Mouse (Mus musculus) thymus, adult 2 months (tissue): ENCODE results near the gene Svop. TPM values are rescaled to one million over a fixed set of nuclear protein-coding genes. Genes with fewer than 3 reads are reported as not detected.

Source experiments
- DNase-seq: peaks from one replicate; pipeline ENCODE4 v3.0.0; 2021
- H3K27ac ChIP-seq: fragments of 200-500 bp; 2 replicates; pipeline ENCODE4 v1.5.1; 2012; ENCODE audit warnings: low read length, control low read depth; ENCODE audit not compliant: control insufficient read depth, insufficient read depth
- H3K27me3 ChIP-seq: fragments of 200-500 bp; 2 replicates; pipeline ENCODE4 v1.6.1; 2012; ENCODE audit warnings: mild to moderate bottlenecking, low read length, moderate library complexity, mixed read lengths; ENCODE audit not compliant: control insufficient read depth, insufficient read depth
- H3K36me3 ChIP-seq: fragments of 200-500 bp; 2 replicates; pipeline ENCODE4 v1.6.1; 2012; ENCODE audit warnings: mild to moderate bottlenecking, low read length, moderate library complexity; ENCODE audit not compliant: control insufficient read depth, insufficient read depth
- H3K4me1 ChIP-seq: fragments of 200-500 bp; replicated peaks from 2 replicates; pipeline ENCODE4 v1.6.1; 2012; ENCODE audit warnings: low read length; ENCODE audit not compliant: control insufficient read depth, insufficient read depth
- H3K4me3 ChIP-seq: fragments of 200-500 bp; 2 replicates; pipeline ENCODE4 v1.5.1; 2012; ENCODE audit warnings: mild to moderate bottlenecking, low read length, control low read depth, moderate library complexity; ENCODE audit not compliant: control insufficient read depth, insufficient read depth
- CTCF ChIP-seq: fragments of 200-500 bp; IDR thresholded peaks from 2 replicates; pipeline ENCODE4 v1.5.1; 2012; ENCODE audit warnings: mild to moderate bottlenecking, control low read depth, low read length, moderate library complexity, borderline replicate concordance; ENCODE audit not compliant: control insufficient read depth, poor library complexity, insufficient read depth; ENCODE audit errors: extremely low read depth
- POLR2A ChIP-seq: fragments of 200-500 bp; IDR thresholded peaks from 2 replicates; pipeline ENCODE4 v1.6.1; 2012; ENCODE audit warnings: mild to moderate bottlenecking, low read length, control low read depth, moderate library complexity; ENCODE audit not compliant: control insufficient read depth, poor library complexity, insufficient read depth; ENCODE audit errors: extremely low read depth
- WGBS: fragments of 180-500 bp; shearing (Covaris S2); methylation state at CpG from one replicate; pipeline ENCODE4 v1.1.7; 2018; 5-methylcytosine and 5-hydroxymethylcytosine counted together
- polyA plus RNA-seq: library from polyadenylated mRNA; depleted of rRNA; stranded (reverse); fragments of >200 nt; gene quantifications from 2 replicates; pipeline ENCODE4 v1.2.3, GENCODE M21; 2012; rRNA removed

The Svop gene
- polyA plus RNA-seq, 1 experiment = 0.05 TPM

GRCm38 (mm10) chr5:113977309-113977708 lies 114.1 kb downstream of the Svop start:
- no peak for DNase-seq
- TF ChIP-seq CTCF (no peak), POLR2A (no peak)
- H3K27ac ChIP-seq = no peak overlapping the region
- H3K4me1 ChIP-seq = peaks cover 3% of the 10 kb centered on the region; the same call in 1 of the 2 replicates
- H3K36me3 ChIP-seq = no peaks in the 10 kb centered on the region
- H3K27me3 ChIP-seq = no peaks in the 10 kb centered on the region
- WGBS = 95% methylated on average over 8 of the region's 8 CpGs
- no peak overlapping the region for H3K4me3 ChIP-seq

Other genes with a start within 250 kb of the Svop start
- gene Coro1c, start 182.8 kb downstream of the Svop start, polyA plus RNA-seq = 67.8 and 78.3 TPM in 2 replicates
- 10.7 and 11.6 TPM in 2 replicates for gene Ssh1, start 97.7 kb downstream of the Svop start, polyA plus RNA-seq
- gene Dao, start 87.9 kb downstream of the Svop start, polyA plus RNA-seq = 0.11 and 0.36 TPM in 2 replicates
- gene Usp30, start 26.1 kb downstream of the Svop start, polyA plus RNA-seq = 25.2 and 26.8 TPM in 2 replicates
- gene Alkbh2, start 36.6 kb upstream of the Svop start, polyA plus RNA-seq = 10.5 and 14.5 TPM in 2 replicates
- 21.7 and 28.9 TPM in 2 replicates for gene Ung, start 38.8 kb upstream of the Svop start, polyA plus RNA-seq
- 20.1 and 24.4 TPM in 2 replicates for gene Acacb, start 55.0 kb upstream of the Svop start, polyA plus RNA-seq
- gene Foxn4, start 182.2 kb upstream of the Svop start, polyA plus RNA-seq = 0.20 and 0.26 TPM in 2 replicates
- 0.69 and 0.80 TPM in 2 replicates for gene Myo1h, start 197.6 kb upstream of the Svop start, polyA plus RNA-seq